13 mouse cellular contexts compared by ENCODE assay signal in genomic region chr6:5254869-5255268, GRCm38 (mm10). TPM values are rescaled to one million over a fixed set of nuclear protein-coding genes. Genes with fewer than 3 reads are reported as not detected.
A peak's percentile ranks its signal among the peaks of the same experiment; 100 is the strongest.
DNase-seq lines count a peak whose midpoint lies in the region; ATAC-seq and TF ChIP-seq lines count a peak whose summit lies in the region.
"Had no signal": no experiment of that assay in that cellular context is flagged by ENCODE, and none has a peak within 500 bp of the region (broad histone marks: within the 10 kb centered on the region; RNA-seq: fewer than 3 reads in every experiment).

No protein-coding gene starts in this region.

- no peak for TF ChIP-seq POLR2A in lung, adult 2 months (IDR thresholded peaks at IDR 0.05; ENCODE audit: borderline replicate concordance, extremely low read depth, low read depth, low read length)

- H3K9me3 ChIP-seq in heart, embryonic 11.5 days (replicated peaks; ENCODE audit: control insufficient read depth, low read length), result no peaks in the 10 kb centered on the region
- H3K9me3 ChIP-seq in liver, embryonic 16.5 days (replicated peaks; ENCODE audit: control insufficient read depth, low read length), result no peaks in the 10 kb centered on the region
- H3K9me3 ChIP-seq: embryonic facial prominence, embryonic 15.5 days; limb, embryonic 12.5 days; midbrain, embryonic 12.5 days had no signal

- peak overlapping the region; percentile 47; the same call in 1 of the 2 replicates for H3K4me3 ChIP-seq in heart, embryonic 11.5 days (ENCODE audit: low read depth, low read length)
- H3K4me3 ChIP-seq in lung, adult 2 months (replicated peaks; ENCODE audit: extremely low read depth, low read depth, low read length), result peak overlapping the region; percentile 40
- no peak overlapping the region for H3K4me3 ChIP-seq in liver, embryonic 16.5 days (ENCODE audit: low read depth, low read length)

- WGBS in heart, embryonic 11.5 days (ENCODE audit: insufficient replicate concordance), result 92% methylated on average over 2 of the region's 2 CpGs
- WGBS in lung, adult 2 months, result 81% methylated on average over 2 of the region's 2 CpGs
- 89% methylated on average over 2 of the region's 2 CpGs for WGBS in liver, embryonic 16.5 days (ENCODE audit: insufficient replicate concordance)

- no peaks in the 10 kb centered on the region for H3K27me3 ChIP-seq in heart, embryonic 11.5 days (ENCODE audit: control insufficient read depth, insufficient read depth, low read length)
- no peaks in the 10 kb centered on the region for H3K27me3 ChIP-seq in liver, embryonic 16.5 days (ENCODE audit: control insufficient read depth, insufficient read depth, low read depth, low read length)
- H3K27me3 ChIP-seq: embryonic facial prominence, embryonic 15.5 days; limb, embryonic 12.5 days; midbrain, embryonic 12.5 days had no signal

- ATAC-seq in heart, embryonic 11.5 days (replicated peaks; ENCODE audit: insufficient number of reproducible peaks, low FRiP score, low TSS enrichment), result no peak
- ATAC-seq in common myeloid progenitor, adult 5-6 weeks (replicated peaks; ENCODE audit: low read depth, poor library complexity, severe bottlenecking), result 0 out of 2 replicates have a peak, but pooled peaks have one; percentile 24
- no peak for ATAC-seq in liver, embryonic 16.5 days (ENCODE audit: low read depth)
- ATAC-seq in activated CD4-positive, CD25-positive, alpha-beta regulatory T cell, adult 4 months, result no peak

- no peak overlapping the region for H3K27ac ChIP-seq in heart, embryonic 11.5 days (ENCODE audit: low read depth, low read length)
- H3K27ac ChIP-seq in liver, embryonic 16.5 days (ENCODE audit: low read length), result no peak overlapping the region
- H3K27ac ChIP-seq: embryonic facial prominence, embryonic 15.5 days; limb, embryonic 12.5 days; midbrain, embryonic 12.5 days had no signal

- peak overlapping the region; percentile 67 for H3K4me2 ChIP-seq in heart, embryonic 11.5 days
- peak overlapping the region; percentile 90 for H3K4me2 ChIP-seq in liver, embryonic 16.5 days (ENCODE audit: low read depth, low read length)

- H3K4me1 ChIP-seq in heart, embryonic 11.5 days (ENCODE audit: control insufficient read depth, insufficient read depth, low read length), result peaks cover 4% of the 10 kb centered on the region; the same call in 1 of the 2 replicates
- H3K4me1 ChIP-seq in lung, adult 2 months (ENCODE audit: control insufficient read depth, insufficient read depth, low read length), result peaks cover 3% of the 10 kb centered on the region; the same call in 1 of the 2 replicates
- peaks cover 16% of the 10 kb centered on the region for H3K4me1 ChIP-seq in liver, embryonic 16.5 days (ENCODE audit: control insufficient read depth, low read depth, low read length)

- H3K36me3 ChIP-seq in heart, embryonic 11.5 days (ENCODE audit: control insufficient read depth, insufficient read depth, low read length), result no peaks in the 10 kb centered on the region; the same call in 1 of the 2 replicates
- H3K36me3 ChIP-seq in liver, embryonic 16.5 days (ENCODE audit: control insufficient read depth, insufficient read depth), result no peaks in the 10 kb centered on the region
- H3K36me3 ChIP-seq: embryonic facial prominence, embryonic 15.5 days; limb, embryonic 12.5 days; midbrain, embryonic 12.5 days had no signal

- DNase-seq in heart, adult 18-20 months, result no peak
- no peak for DNase-seq in lung, adult 2 months
- no peak for DNase-seq in lung, postnatal 14 days
- no peak for DNase-seq in thymus, postnatal 4 days
- DNase-seq: cerebellum, postnatal 36 days; thymus, adult 2 months had no signal

- TF ChIP-seq CTCF in lung, adult 2 months (IDR thresholded peaks at IDR 0.05; ENCODE audit: insufficient read depth, low read length), result no peak

- H3K9ac ChIP-seq in heart, embryonic 11.5 days (ENCODE audit: low read depth, low read length), result no peak overlapping the region
- H3K9ac ChIP-seq in liver, embryonic 16.5 days (ENCODE audit: low read depth, low read length), result no peak overlapping the region
- H3K9ac ChIP-seq: embryonic facial prominence, embryonic 15.5 days; limb, embryonic 12.5 days; midbrain, embryonic 12.5 days had no signal

RNA-seq across cellular contexts. Expression of gene Pon3, which starts 1.2 kb away (rescaled TPM):
- 32.0 and 35.2 TPM in 2 replicates for polyA plus RNA-seq in heart, embryonic 11.5 days (2014; fragmentation: Nextera tagmentation; extraction: Ambion mirVana)
- total RNA-seq in heart, adult 18-20 months (2021), result 10 to 100 TPM; 20.6 to 29.0 TPM
- polyA plus RNA-seq in lung, adult 2 months (2012; rRNA removed), result 28.2 and 39.8 TPM in 2 replicates
- 10.1 and 19.5 TPM in 2 replicates for total RNA-seq in common myeloid progenitor, adult 5-6 weeks (2017)
- polyA plus RNA-seq in liver, embryonic 16.5 days (2015; fragmentation: Nextera tagmentation; extraction: Ambion mirVana), result 25.8 and 26.6 TPM in 2 replicates
- 10 to 100 TPM; 22.0 to 28.1 TPM for polyA plus RNA-seq in activated CD4-positive, CD25-positive, alpha-beta regulatory T cell, adult 4 months (2017; shearing (Covaris generic))

RNA-seq across cellular contexts. Expression of gene Pon2, which starts 43.4 kb away (rescaled TPM):
- polyA plus RNA-seq in heart, embryonic 11.5 days (2014; fragmentation: Nextera tagmentation; extraction: Ambion mirVana), result 34.6 and 38.7 TPM in 2 replicates
- total RNA-seq in heart, adult 18-20 months (2021), result 10 to 100 TPM; 16.7 to 17.6 TPM
- polyA plus RNA-seq in lung, adult 2 months (2012; rRNA removed), result 26.4 and 38.2 TPM in 2 replicates
- total RNA-seq in common myeloid progenitor, adult 5-6 weeks (2017), result 27.9 and 33.5 TPM in 2 replicates
- 45.5 and 48.2 TPM in 2 replicates for polyA plus RNA-seq in liver, embryonic 16.5 days (2015; fragmentation: Nextera tagmentation; extraction: Ambion mirVana)
- 10 to 100 TPM; 66.2 to 71.5 TPM for polyA plus RNA-seq in activated CD4-positive, CD25-positive, alpha-beta regulatory T cell, adult 4 months (2017; shearing (Covaris generic))
